In the genomic region with DNA sequence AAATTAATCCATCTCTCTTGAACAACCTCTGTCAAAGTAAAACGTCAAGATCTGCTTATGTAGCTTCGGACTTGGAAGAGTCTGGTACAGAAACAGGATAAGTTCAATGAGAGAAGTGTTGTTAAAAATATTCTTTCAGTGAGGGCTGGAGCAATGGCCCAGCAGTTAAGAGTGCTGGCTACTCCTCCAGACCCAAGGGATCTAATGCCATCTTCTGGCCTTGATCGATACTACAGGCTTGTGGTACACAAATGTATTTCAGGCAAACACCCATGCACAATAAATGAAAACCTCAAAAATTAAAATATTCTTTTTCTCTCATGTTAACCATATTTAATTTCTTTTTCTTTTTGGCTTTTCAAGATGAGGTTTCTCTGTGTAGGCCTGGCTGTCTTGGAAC, we compare ENCODE assay signal across 12 mouse cellular contexts. TPM values are rescaled to one million over a fixed set of nuclear protein-coding genes. Genes with fewer than 3 reads are reported as not detected.
DNase-seq lines count a peak whose midpoint lies in the region; ATAC-seq and TF ChIP-seq lines count a peak whose summit lies in the region.
"Had no signal": no experiment of that assay in that cellular context is flagged by ENCODE, and none has a peak within 500 bp of the region (broad histone marks: within the 10 kb centered on the region; RNA-seq: fewer than 3 reads in every experiment).

No protein-coding gene starts in this region.

- intact Hi-C loops in gastrocnemius, postnatal 14 days (cut with DNase I; ENCODE audit: low total_unique reads), result no loop called here

- H3K36me3 ChIP-seq in liver, embryonic 14.5 days (replicated peaks; ENCODE audit: control insufficient read depth, insufficient read depth, low read depth), result no peaks in the 10 kb centered on the region; the same call in 1 of the 2 replicates

- TF ChIP-seq EP300 in liver, embryonic 14.5 days (IDR thresholded peaks at IDR 0.05; ENCODE audit: low read depth), result no peak

- DNase-seq in gastrocnemius, adult 18-20 months (ENCODE audit: low spot score), result peak; percentile 31
- DNase-seq in gastrocnemius, postnatal 14 days, result no peak
- no peak for DNase-seq in liver, embryonic 14.5 days (ENCODE audit: low read depth in 3 of 3, low spot score in 3 of 3)
- DNase-seq in liver, result no peak
- peak; percentile 20 for DNase-seq in CD4-positive helper T cell, adult 2 months (ENCODE audit: low read depth, low spot score)
- DNase-seq in induced T-regulatory cell, adult 2 months (ENCODE audit: low read depth), result peak; percentile 51
- no peak for DNase-seq in frontal cortex, postnatal 25 days (ENCODE audit: low spot score in 2 of 2)
- no peak for DNase-seq in left cerebral cortex, adult 9 months (ENCODE audit: low spot score in 2 of 2)
- DNase-seq: gastrocnemius, postnatal 10 days; thymus, adult 18-20 months had no signal

- no peaks in the 10 kb centered on the region for H3K27me3 ChIP-seq in liver, embryonic 14.5 days (ENCODE audit: control insufficient read depth, insufficient read depth, low read length)
- H3K27me3 ChIP-seq: embryonic facial prominence, embryonic 13.5 days had no signal

- H3K9ac ChIP-seq in liver, embryonic 14.5 days (replicated peaks), result no peak overlapping the region
- H3K9ac ChIP-seq: embryonic facial prominence, embryonic 13.5 days had no signal

- no peaks in the 10 kb centered on the region for H3K9me3 ChIP-seq in liver, embryonic 14.5 days (ENCODE audit: control insufficient read depth, low read length)
- H3K9me3 ChIP-seq: embryonic facial prominence, embryonic 13.5 days had no signal

- H3K4me3 ChIP-seq in liver, embryonic 14.5 days (ENCODE audit: insufficient read depth in 1 of 2, low read depth in 2 of 2, low read length in 2 of 2), result no peak overlapping the region
- H3K4me3 ChIP-seq: embryonic facial prominence, embryonic 13.5 days had no signal

- H3K4me1 ChIP-seq in liver, embryonic 14.5 days (replicated peaks; ENCODE audit: control insufficient read depth in 2 of 2, insufficient read depth in 2 of 2, low read length in 1 of 2), result no peaks in the 10 kb centered on the region

- no peak for ATAC-seq in liver, embryonic 14.5 days (ENCODE audit: insufficient read depth)

- WGBS in liver, embryonic 14.5 days (ENCODE audit: insufficient replicate concordance), result 73% methylated on average over 3 of the region's 3 CpGs

- H3K27ac ChIP-seq in liver, embryonic 14.5 days, result no peak overlapping the region
- H3K27ac ChIP-seq: embryonic facial prominence, embryonic 13.5 days; macrophage had no signal

- peak; percentile 35; the same call in 1 of the 2 replicates for TF ChIP-seq CTCF in liver, embryonic 14.5 days (IDR thresholded peaks at IDR 0.05; ENCODE audit: low read depth)

- no peak overlapping the region for H3K4me2 ChIP-seq in liver, embryonic 14.5 days (ENCODE audit: low read depth)
- H3K4me2 ChIP-seq: embryonic facial prominence, embryonic 13.5 days had no signal

RNA-seq across cellular contexts. Expression of a gene that starts 23.4 kb away (rescaled TPM):
- 1 to 10 TPM; 2.9 to 6.2 TPM for total RNA-seq in gastrocnemius, adult 18-20 months (2021)
- 10 to 100 TPM; 10.4 to 10.6 TPM for total RNA-seq in gastrocnemius, postnatal 14 days (2021)
- polyA plus RNA-seq in liver, embryonic 14.5 days (2012; rRNA removed), result 4.4 and 5.4 TPM in 2 replicates
- polyA plus RNA-seq in liver, embryonic 14.5 days (2014; fragmentation: Nextera tagmentation; extraction: Ambion mirVana), result 7.7 and 8.7 TPM in 2 replicates

Comparison
In these comparisons a context has a peak if more than half of its experiments do, and no peak if none do; other contexts are left out.
1. DNase-seq: peak in gastrocnemius, adult 18-20 months (single experiment), CD4-positive helper T cell, adult 2 months (single experiment) and induced T-regulatory cell, adult 2 months (single experiment); none in gastrocnemius, postnatal 14 days (single experiment), liver, embryonic 14.5 days (0 of 3), liver (single experiment), frontal cortex, postnatal 25 days (0 of 2) and left cerebral cortex, adult 9 months (0 of 2).